Mouse (Mus musculus): ENCODE results near the gene H2-Ob. TPM values are rescaled to one million over a fixed set of nuclear protein-coding genes. Genes with fewer than 3 reads are reported as not detected.
A peak's percentile ranks its signal among the peaks of the same experiment; 100 is the strongest.

H2-Ob gene
- polyA plus RNA-seq, 1 experiment: 13.7 TPM

GRCm38 (mm10) chr17:34280499-34281038 is 41.9 kb downstream of the H2-Ob start:
- Histone ChIP-seq H3K4me3 (ENCODE audit: low read depth, low read length) (no peak overlapping the region), H3K27me3 (ENCODE audit: control insufficient read depth, insufficient read depth, low read length) (no peaks in the 10 kb centered on the region), H3K36me3 (ENCODE audit: control insufficient read depth, insufficient read depth, low read length) (peaks cover 20% of the 10 kb centered on the region), H3K27ac (ENCODE audit: insufficient read depth, low read depth, low read length) (no peak overlapping the region), H3K4me1 (ENCODE audit: control insufficient read depth, insufficient read depth, insufficient read length, low read length) (no peaks in the 10 kb centered on the region)
- no peak for TF ChIP-seq POLR2A (IDR thresholded peaks at IDR 0.05; ENCODE audit: low read depth, low read length)
- no peak for TF ChIP-seq CTCF (IDR thresholded peaks at IDR 0.05; ENCODE audit: extremely low read depth, insufficient read length, insufficient replicate concordance, low read depth, low read length)
- 80% methylated on average over 1 of the region's 1 CpGs for WGBS

GRCm38 (mm10) chr17:34281836-34282235 is 43.1 kb downstream of the H2-Ob start:
- H3K36me3 ChIP-seq (ENCODE audit: control insufficient read depth, insufficient read depth, low read length): peaks cover 20% of the 10 kb centered on the region
- H3K4me3 ChIP-seq (ENCODE audit: low read depth, low read length): no peak overlapping the region
- WGBS: 68% methylated on average over 1 of the region's 1 CpGs
- no peak for TF ChIP-seq CTCF (IDR thresholded peaks at IDR 0.05; ENCODE audit: extremely low read depth, insufficient read length, insufficient replicate concordance, low read depth, low read length)
- TF ChIP-seq POLR2A (IDR thresholded peaks at IDR 0.05; ENCODE audit: low read depth, low read length): no peak
- H3K4me1 ChIP-seq (ENCODE audit: control insufficient read depth, insufficient read depth, insufficient read length, low read length): no peaks in the 10 kb centered on the region; the same call in 1 of the 2 replicates
- no peaks in the 10 kb centered on the region for H3K27me3 ChIP-seq (ENCODE audit: control insufficient read depth, insufficient read depth, low read length)
- H3K27ac ChIP-seq (ENCODE audit: insufficient read depth, low read depth, low read length): no peak overlapping the region

- H3K4me1 ChIP-seq (ENCODE audit: control insufficient read depth, insufficient read depth, insufficient read length, low read length): peaks cover 1% of the 10 kb centered on the region; the same call in 1 of the 2 replicates
- peak overlapping the region; percentile 30; the same call in 1 of the 2 replicates for H3K4me3 ChIP-seq (ENCODE audit: low read depth, low read length)
- no peaks in the 10 kb centered on the region for H3K27me3 ChIP-seq (ENCODE audit: control insufficient read depth, insufficient read depth, low read length)
- H3K36me3 ChIP-seq (ENCODE audit: control insufficient read depth, insufficient read depth, low read length): peaks cover 17% of the 10 kb centered on the region
- H3K27ac ChIP-seq (ENCODE audit: insufficient read depth, low read depth, low read length): no peak overlapping the region
- TF ChIP-seq CTCF (IDR thresholded peaks at IDR 0.05; ENCODE audit: extremely low read depth, insufficient read length, insufficient replicate concordance, low read depth, low read length) (no peak), POLR2A (IDR thresholded peaks at IDR 0.05; ENCODE audit: low read depth, low read length) (no peak)
- WGBS: 81% methylated on average over 4 of the region's 4 CpGs
These were observed 46.7 kb downstream of the H2-Ob start for GRCm38 (mm10) chr17:34285371-34285770.

GRCm38 (mm10) chr17:34285848-34286247 is 47.1 kb downstream of the H2-Ob start:
- 16% methylated on average over 4 of the region's 4 CpGs for WGBS
- peak overlapping the region; percentile 54 for H3K27ac ChIP-seq (ENCODE audit: insufficient read depth, low read depth, low read length)
- TF ChIP-seq POLR2A (IDR thresholded peaks at IDR 0.05; ENCODE audit: low read depth, low read length): no peak
- peak; percentile 89 for TF ChIP-seq CTCF (IDR thresholded peaks at IDR 0.05; ENCODE audit: extremely low read depth, insufficient read length, insufficient replicate concordance, low read depth, low read length)
- H3K4me1 ChIP-seq (ENCODE audit: control insufficient read depth, insufficient read depth, insufficient read length, low read length): peaks cover 1% of the 10 kb centered on the region; the same call in 1 of the 2 replicates
- H3K36me3 ChIP-seq (ENCODE audit: control insufficient read depth, insufficient read depth, low read length): peaks cover 17% of the 10 kb centered on the region
- H3K4me3 ChIP-seq (ENCODE audit: low read depth, low read length): peak overlapping the region; percentile 37
- no peaks in the 10 kb centered on the region for H3K27me3 ChIP-seq (ENCODE audit: control insufficient read depth, insufficient read depth, low read length)

- whole genome bisulfite sequencing: 75% methylated on average over 5 of the region's 5 CpGs
- H3K36me3 ChIP-seq (ENCODE audit: control insufficient read depth, insufficient read depth, low read length): peaks cover 17% of the 10 kb centered on the region
- peaks cover 1% of the 10 kb centered on the region; the same call in 1 of the 2 replicates for H3K4me1 ChIP-seq (ENCODE audit: control insufficient read depth, insufficient read depth, insufficient read length, low read length)
- no peak for TF ChIP-seq CTCF (IDR thresholded peaks at IDR 0.05; ENCODE audit: extremely low read depth, insufficient read length, insufficient replicate concordance, low read depth, low read length)
- no peak for TF ChIP-seq POLR2A (IDR thresholded peaks at IDR 0.05; ENCODE audit: low read depth, low read length)
- H3K27ac ChIP-seq (ENCODE audit: insufficient read depth, low read depth, low read length): 0 out of 2 replicates have a peak overlapping the region, but pooled peaks have one; percentile 25
- H3K27me3 ChIP-seq (ENCODE audit: control insufficient read depth, insufficient read depth, low read length): no peaks in the 10 kb centered on the region
- peak overlapping the region; percentile 60 for H3K4me3 ChIP-seq (ENCODE audit: low read depth, low read length)
These were observed 47.8 kb downstream of the H2-Ob start for GRCm38 (mm10) chr17:34286501-34286900.

- Histone ChIP-seq H3K36me3 (ENCODE audit: control insufficient read depth, insufficient read depth, low read length) (peaks cover 17% of the 10 kb centered on the region), H3K4me1 (ENCODE audit: control insufficient read depth, insufficient read depth, insufficient read length, low read length) (peaks cover 1% of the 10 kb centered on the region; the same call in 1 of the 2 replicates), H3K27me3 (ENCODE audit: control insufficient read depth, insufficient read depth, low read length) (no peaks in the 10 kb centered on the region), H3K27ac (ENCODE audit: insufficient read depth, low read depth, low read length) (peak overlapping the region; percentile 84), H3K4me3 (ENCODE audit: low read depth, low read length) (peak overlapping the region; percentile 60; the same call in 1 of the 2 replicates)
- TF ChIP-seq POLR2A (IDR thresholded peaks at IDR 0.05; ENCODE audit: low read depth, low read length) (no peak), CTCF (IDR thresholded peaks at IDR 0.05; ENCODE audit: extremely low read depth, insufficient read length, insufficient replicate concordance, low read depth, low read length) (no peak)
- WGBS: 59% methylated on average over 6 of the region's 6 CpGs
These were observed 48.3 kb downstream of the H2-Ob start for GRCm38 (mm10) chr17:34286999-34287398.

- Histone ChIP-seq H3K36me3 (ENCODE audit: control insufficient read depth, insufficient read depth, low read length) (peaks cover 14% of the 10 kb centered on the region), H3K27me3 (ENCODE audit: control insufficient read depth, insufficient read depth, low read length) (no peaks in the 10 kb centered on the region), H3K4me3 (ENCODE audit: low read depth, low read length) (peak within 1 kb of the TSS; percentile 79), H3K27ac (ENCODE audit: insufficient read depth, low read depth, low read length) (peak within 1 kb of the TSS; percentile 84), H3K4me1 (ENCODE audit: control insufficient read depth, insufficient read depth, insufficient read length, low read length) (peaks cover 3% of the 10 kb centered on the region; the same call in 1 of the 2 replicates)
- WGBS: 16% methylated on average over 8 of the region's 8 CpGs
- TF ChIP-seq POLR2A (IDR thresholded peaks at IDR 0.05; ENCODE audit: low read depth, low read length) (peak; percentile 73; the same call in 1 of the 2 replicates), CTCF (IDR thresholded peaks at IDR 0.05; ENCODE audit: extremely low read depth, insufficient read length, insufficient replicate concordance, low read depth, low read length) (no peak)
These were observed 48.9 kb downstream of the H2-Ob start, which contains the start of gene H2-Aa for GRCm38 (mm10) chr17:34287648-34288047. TSS of gene H2-Aa (minus strand) at chr17:34287823.
